Mouse (Mus musculus): ENCODE results near the gene Gm20388.
A peak's percentile ranks its signal among the peaks of the same experiment; 100 is the strongest.

The Gm20388 gene

DNA sequence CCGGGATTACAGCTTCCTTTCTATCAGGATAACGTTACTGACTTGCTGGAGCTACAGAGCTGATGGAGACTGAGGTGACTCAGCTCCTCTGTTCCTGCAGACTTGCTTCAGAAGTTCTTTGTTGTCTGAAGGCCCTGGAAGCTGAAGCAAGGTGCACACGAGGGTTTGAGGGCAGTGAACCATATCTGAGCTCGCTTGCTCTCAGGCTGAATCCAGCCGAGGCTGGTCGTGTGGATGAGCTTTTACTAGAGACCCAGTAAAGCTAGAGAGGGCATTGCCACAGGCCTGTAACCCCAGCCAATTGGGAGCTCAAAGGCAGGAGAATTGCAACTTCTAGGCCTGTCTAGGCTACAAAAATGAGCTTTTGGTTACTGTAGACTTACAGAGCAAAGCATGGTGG is 1797.8 kb downstream of the Gm20388 start:
- DNase-seq, result no peak

DNA sequence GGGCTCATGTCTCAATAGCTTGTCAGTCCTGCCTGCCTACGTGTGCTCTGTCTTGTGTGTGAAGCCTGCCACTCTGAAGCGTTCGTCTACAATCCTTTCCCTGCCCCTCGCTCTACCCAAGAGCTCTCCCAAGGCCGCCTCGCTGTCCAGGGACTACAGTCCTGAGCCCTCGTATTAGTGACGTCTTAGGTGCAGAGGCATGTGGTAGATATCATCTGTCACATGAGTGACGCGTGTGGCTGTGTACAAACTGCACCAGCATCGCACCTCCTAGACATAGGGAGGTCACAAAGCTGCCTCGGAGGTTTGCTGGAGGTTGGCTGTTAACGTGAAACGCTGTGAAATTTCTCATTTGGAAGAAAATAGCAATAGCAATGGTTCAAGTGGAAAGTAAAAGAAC is 1806.9 kb downstream of the Gm20388 start:
- DNase-seq, result no peak

DNA sequence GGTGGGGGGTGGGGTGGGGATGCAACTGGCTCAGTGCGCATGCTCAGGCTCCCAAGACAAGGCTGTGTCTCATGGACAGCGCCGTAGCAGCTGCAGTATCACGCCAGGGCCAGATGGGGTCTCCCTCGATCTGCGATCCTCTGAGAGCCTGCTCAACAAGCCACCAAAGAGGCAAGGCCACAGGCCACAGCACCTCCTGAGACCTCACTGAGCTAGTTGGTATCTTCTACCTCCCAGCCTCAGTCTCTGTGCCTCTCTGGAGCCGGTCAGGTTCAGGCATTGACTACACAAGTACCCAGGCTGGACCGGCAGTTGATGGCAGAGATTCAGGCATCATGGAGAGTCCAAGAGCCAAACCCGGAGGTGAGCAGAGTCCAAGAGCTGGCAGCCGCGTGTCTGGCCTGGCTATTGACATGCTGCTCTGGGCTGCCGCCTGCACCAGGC is 1807.4 kb downstream of the Gm20388 start:
- peak; percentile 91 for DNase-seq

GRCm38 (mm10) chr8:121718925-121719324 is 1808.3 kb downstream of the Gm20388 start:
- no peak for DNase-seq

- DNase-seq, result no peak
These were observed 1810.4 kb downstream of the Gm20388 start for GRCm38 (mm10) chr8:121721072-121721471.

- no peak for DNase-seq
These were observed 1813.2 kb downstream of the Gm20388 start for GRCm38 (mm10) chr8:121723846-121724245.

DNA sequence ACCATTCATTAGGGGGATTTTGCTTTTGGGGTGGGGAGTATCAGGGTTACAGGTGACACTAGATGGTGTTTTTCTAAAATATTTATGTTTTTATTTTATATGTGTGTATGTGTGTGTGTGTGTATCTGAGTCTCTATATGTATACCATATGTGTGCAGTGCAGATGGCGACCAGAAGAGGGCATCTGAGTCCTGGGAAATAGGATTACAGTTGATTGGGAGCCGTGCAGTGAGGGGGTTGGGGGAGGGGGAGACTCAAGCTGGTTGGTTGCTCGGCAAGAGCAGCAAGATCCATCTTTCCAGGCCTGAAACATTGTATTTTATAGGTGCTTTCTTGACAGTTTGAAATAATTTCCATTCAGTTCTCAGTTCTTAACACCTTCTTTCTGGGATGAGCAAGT is 1816.5 kb downstream of the Gm20388 start:
- no peak for DNase-seq

DNA sequence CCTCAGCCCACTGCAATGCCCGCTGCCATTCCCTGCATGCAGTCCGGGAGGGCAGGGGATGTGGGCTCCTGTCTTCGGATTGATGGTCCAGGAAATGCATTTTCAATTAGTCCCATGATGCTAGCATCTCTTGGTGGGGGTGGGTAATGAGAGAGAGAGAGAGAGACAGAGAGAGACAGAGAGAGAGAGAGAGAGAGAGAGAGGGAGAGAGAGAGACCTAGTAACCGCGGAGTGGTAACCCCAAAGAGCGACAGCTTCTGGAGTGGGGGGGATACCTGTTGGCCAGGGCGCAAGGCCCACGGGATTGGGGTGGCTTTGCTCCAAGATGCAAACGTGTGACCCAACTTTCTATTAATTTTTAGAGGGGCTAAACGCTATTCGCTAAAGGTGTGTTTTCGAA is 1818.7 kb downstream of the Gm20388 start, which contains the start of gene Jph3:
TSS of gene Jph3 (plus strand) at position 301 of the 400 bp plus-strand sequence.
- no peak for DNase-seq

DNA sequence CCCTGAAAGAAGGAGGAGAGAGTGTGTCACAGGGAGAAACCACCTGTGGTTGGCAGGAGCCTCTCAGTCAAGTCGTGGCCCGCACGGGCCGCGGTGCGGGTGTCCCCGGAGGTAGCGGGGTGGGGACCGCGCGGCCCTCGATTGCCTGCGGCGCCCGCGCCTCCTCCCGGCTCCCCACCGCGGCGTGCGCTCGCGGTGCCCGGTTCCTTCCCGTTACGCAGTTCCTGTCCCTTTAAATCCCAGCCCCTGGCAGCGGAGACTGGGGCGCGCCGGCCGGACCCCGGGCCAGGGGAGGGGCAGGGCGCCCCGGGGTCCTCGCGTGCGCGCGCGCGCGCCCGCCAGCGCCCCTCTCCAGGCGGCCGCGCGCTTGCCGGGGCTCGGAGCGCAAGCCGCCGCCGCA is 1819.1 kb downstream of the Gm20388 start:
- no peak for DNase-seq

DNA sequence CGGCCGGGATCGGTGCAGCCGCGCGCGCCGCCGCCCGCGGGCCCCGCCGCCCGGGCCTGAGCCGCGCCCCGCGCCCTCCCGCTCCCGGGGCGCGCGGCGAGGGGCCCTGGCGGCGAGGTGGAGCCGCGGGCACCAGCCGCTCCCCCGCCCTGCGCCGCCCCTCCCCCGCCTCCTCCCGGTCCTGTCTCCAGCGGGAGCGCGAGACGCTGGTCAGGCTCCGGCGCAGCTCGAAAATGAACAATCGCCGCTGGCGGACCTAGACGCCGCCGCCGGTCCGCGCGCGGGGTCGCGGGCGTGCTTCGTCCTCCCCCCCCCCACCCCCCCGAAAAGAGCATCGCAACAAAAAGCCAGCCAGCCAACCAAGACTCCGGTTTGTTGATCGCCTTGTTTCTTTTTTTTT is 1819.5 kb downstream of the Gm20388 start:
- DNase-seq, result no peak

DNA sequence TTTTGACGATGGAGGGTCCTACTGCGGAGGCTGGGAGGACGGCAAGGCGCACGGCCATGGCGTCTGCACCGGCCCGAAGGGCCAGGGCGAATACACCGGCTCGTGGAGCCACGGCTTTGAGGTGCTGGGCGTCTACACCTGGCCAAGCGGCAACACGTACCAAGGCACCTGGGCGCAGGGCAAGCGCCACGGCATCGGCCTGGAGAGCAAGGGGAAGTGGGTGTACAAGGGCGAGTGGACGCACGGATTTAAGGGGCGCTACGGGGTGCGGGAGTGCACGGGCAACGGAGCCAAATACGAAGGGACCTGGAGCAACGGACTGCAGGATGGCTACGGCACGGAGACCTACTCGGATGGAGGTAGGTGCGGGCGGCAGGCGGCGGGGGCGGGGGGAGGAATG is 1820.0 kb downstream of the Gm20388 start:
- no peak for DNase-seq

DNA sequence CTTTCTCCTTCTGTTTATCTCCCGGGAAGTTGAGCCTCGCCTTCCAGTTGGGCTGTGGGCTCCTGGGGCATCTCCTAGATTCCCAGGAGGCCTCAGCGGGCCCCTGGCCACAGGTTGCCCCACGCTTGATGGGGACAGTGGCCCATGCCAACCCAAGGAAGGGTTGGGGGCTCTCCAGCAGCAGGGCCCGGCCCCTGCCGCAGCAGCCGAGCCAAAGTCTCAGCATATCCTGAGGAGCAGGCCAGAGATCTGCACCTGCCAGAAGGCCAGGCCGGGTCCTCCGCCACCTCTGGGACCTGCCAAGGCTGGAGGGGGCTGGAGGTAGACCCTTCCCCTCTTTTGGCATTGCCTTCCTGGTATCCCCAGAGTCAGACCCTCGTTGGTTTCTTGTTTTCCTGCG is 1820.4 kb downstream of the Gm20388 start:
- no peak for DNase-seq

DNA sequence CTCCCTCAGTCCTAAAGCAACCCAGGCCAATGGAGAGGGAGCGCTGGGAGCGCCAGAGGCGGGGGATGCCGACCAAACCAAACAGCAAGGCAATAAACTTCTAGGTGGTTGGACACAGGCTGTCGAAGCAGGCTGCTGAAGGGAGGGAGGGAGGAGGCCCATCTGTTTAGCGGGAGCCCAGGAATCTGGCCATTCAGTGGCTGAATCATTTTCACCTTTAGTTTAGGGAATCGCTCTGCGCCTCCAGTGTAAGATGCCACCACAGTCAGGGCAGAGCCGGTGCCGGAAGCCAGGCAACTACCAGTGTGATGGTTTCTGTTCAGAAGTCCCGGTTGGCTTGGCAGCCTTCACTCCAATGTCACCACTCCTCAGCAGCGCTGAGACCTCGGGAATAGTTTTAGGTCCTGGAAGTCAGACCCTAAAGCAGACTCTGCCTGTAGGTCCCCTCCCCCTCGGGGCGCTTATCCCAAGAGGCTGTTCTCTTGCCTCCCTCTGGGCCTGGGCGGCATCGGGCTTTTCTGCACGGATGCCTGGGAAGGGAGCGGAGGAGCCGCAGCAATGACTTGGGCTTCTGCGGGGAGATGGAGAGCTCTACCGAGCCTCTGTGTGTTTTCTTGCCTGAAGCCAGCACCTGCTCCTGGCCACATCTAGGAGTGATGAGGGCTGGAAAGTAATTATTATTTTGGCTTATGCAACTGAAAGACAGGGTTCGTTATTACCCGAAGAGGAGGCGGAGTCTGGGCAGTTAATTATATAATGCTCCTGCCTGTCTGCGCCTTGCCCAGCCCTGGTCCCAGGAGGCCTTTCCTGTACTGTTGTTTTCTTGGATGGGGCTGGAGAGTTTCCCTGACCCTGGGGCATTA is 1821.1 kb downstream of the Gm20388 start:
- DNase-seq, result no peak

DNA sequence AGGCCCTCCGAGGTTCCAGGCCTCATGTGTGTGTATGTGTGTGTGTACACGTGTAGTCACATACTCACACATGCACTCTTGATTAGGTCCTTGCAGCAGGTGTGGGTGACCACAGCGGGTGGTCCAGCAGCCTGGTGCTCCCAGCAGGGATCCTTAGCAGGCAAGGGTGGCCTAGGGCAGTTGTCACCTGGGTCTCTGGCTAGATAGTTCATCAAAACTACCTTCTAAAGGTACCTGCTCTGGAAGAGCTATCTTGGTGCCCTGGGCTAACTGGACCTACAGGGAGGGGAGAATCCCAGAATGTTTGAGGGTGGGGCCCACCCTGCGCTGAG is 1821.7 kb downstream of the Gm20388 start:
- no peak for DNase-seq

DNA sequence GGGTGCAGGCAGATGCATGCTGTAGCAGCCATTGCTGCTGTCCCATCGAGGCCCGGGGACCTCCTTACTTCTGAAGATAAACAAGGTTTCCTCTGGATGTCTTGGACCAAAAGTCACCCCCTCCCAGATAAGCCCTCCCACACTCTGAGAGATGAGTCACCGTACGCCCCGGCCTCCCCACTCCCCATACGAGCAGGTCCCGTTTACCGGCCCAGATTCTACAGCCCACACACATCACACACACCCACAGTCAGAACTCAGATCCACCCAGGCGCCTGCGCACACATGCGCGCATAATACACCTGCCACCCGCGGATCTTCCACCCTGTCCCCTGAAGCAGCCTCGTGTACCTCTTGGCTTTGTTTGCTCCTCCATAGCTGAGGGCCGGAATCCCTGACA is 1823.6 kb downstream of the Gm20388 start:
- DNase-seq, result no peak

DNA sequence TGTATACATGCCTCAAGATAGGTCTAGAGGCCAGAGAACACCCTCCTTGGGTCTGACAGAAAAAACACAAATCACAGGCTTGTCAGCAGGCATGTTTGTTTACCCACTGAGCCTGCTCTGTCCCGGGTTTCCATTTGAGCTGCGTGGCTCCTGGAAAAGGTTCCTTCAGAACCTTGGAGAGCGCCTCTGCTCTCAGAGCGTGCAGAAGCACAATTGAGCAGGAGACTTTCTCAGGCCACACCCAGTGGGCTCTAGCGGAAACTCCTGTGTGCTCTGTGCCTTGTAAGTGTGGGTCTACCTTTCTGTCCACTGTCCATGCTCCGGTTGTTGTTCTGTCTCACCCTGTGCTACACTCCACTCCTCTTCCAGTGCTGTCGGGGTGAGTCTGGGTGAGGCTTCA is 1825.6 kb downstream of the Gm20388 start:
- DNase-seq, result peak; percentile 65

GRCm38 (mm10) chr8:121740721-121741120 is 1830.1 kb downstream of the Gm20388 start:
- DNase-seq, result no peak

DNA sequence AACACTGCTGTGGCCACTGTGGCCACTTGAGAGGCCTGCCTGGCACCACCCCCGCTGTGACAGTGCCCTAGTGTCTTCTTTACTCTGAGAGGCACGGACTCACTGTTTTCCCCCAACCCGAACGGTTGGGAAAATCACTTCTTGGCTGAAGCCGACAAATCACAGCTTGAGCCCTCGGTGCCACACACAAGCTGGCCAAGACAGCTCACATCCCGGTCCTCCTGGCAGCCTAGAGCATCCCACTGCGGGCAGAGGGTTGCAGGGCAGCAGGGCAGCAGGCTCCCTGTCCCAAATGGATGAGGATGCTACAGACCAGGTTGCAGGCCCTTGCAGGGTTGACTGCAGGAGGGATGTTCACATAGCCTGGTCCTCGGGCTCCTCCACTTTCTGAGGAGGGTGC is 1838.9 kb downstream of the Gm20388 start:
- no peak for DNase-seq

GRCm38 (mm10) chr8:121750512-121750911 is 1839.9 kb downstream of the Gm20388 start:
- no peak for DNase-seq

DNA sequence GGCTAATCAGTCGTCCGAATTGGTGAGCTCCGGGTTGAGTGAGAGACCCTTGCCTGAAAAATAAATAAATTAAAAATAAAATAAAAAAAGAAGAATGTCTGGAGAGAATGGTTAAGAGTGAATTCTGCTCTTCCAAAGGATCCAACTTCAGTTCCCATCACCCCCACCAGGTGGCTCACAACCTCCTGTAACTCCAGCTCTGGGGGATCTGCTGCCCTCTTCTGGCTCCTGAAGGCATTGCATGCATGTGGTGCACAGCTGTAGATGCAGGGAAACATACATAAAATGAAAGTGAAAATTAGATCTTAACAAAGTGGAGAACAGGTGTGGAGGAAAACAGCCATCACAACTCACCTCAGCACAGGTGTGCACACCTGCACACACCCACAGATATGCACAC is 1840.8 kb downstream of the Gm20388 start:
- peak; percentile 75 for DNase-seq

GRCm38 (mm10) chr8:121758470-121758869 is 1847.8 kb downstream of the Gm20388 start:
- DNase-seq, result no peak

DNA sequence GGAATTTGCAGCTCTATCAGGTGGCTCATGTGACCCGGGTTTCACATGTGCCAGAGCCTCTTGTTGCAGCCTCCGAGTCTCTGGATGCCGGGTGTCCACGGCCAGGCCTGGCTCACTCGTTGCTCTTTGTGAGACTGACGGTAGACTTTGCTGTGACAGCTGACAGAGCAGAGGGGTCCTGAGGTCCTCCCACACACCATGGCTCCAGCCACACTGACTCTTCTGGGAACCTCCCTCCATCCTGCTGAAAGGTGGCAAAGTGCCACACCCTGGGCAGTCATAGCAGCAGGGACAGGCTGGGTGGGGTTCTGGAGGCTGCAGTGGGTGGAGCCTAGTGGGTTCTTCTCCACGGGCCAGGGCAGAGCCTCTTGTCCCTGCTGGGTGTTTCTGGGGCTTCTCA is 1849.8 kb downstream of the Gm20388 start:
- DNase-seq, result no peak

DNA sequence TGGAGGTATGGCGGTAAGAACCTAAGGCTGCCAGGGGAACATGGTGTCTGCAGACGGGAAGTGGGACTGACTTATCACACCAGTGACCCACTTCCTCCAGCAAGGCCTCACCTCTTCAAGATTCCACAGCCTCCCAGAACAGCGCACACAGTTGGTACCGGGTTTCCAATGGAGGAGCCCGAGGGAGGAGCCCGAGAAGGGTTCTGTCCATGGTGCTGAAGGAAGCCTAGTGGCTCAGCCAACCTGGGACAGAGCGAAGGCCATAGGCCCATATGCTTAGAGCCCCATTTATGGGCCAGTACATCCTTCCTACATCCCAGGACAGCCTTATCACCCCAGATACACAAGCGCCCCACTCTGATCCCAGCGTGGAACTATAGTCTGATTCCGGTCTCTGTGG is 1850.8 kb downstream of the Gm20388 start:
- DNase-seq, result peak; percentile 55

DNA sequence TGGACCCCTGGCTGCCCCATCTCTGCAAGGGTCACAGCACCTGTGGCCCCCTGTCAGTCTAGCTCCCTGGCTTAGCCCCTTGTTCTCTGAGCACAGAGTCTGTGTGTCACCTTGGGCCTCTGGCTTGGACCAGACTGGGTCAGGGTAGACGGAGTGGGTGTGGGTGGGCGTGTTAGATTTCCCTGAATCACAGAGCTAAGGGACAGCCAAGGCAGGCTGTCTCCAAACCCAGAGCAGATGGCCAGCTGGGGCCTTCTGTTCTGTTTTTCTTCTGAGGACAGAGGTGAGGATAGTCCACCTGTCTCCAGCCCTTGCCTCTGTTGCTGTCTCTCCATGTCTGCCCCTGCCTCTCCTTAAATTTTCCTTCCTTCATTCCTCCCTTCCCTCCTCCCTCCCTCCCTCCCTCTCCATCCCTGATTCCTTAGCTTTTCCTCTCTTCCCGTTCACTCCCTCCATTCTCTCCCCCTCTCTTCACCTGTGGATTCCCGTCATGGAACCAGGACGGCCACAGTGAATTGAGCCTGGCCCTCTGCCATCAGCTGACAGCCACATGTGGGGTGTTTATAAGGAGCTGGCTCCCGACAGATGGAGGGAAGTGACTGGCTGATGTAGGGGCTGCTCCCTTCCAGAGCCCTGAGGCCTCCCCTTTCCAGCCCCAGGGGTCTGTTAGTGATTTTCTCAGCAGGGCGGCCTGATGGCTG is 1852.5 kb downstream of the Gm20388 start:
- DNase-seq, result no peak

- DNase-seq, result no peak
These were observed 1853.0 kb downstream of the Gm20388 start for GRCm38 (mm10) chr8:121763700-121764013.
